Mouse (Mus musculus): ENCODE results near the gene Clic6.

The Clic6 gene

DNA sequence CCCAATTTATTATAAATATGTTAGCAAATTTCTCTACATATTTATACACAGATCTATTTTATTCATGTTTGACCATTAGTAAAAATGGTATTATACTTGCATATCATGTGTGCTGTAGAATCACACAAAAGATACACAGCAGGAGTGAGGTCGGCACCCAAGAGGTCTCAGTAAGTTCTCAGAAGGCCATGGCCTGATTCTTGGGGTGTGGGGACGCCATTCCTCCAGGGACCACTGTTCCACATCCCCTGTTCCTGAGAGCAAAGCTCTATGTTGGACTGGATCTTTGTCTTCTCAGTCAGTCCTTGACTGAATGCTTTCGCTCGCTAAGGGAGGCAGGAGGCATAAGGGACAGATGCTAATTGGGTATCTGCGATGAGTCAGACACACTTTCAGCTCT is at the start of gene Clic6:
Clic6 (plus strand) TSS at position 301 of the 400 bp plus-strand sequence.
- no peak for DNase-seq (ENCODE audit: low read depth)

DNA sequence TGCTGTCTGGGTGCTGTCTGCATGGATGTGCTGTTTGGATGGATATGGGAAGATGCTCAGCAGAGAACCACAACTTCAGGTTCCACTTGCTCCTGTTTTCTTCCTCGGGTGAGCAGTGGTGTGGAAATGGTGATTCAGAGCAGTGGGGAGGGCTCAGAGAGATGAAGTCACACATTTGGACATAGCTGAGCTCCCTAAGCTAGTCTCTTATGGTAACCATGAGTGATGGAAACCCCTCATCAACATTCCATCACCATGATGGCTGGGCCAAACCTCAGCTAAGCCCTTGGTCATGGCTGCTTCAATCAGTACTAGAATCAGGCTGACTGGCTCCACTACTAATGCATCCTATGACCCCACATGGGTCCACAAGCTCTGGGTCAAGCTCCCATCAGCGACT is 45.8 kb upstream of the Clic6 start:
- no peak for DNase-seq (ENCODE audit: low read depth)

- DNase-seq (ENCODE audit: low read depth), result no peak
Observed at GRCm38 (mm10) chr16:92440229-92440628, 45.3 kb upstream of the Clic6 start.

- DNase-seq (ENCODE audit: low read depth), result no peak
Observed at GRCm38 (mm10) chr16:92441203-92441602, 44.3 kb upstream of the Clic6 start.

- no peak for DNase-seq (ENCODE audit: low read depth)
Observed at GRCm38 (mm10) chr16:92442150-92442549, 43.4 kb upstream of the Clic6 start.

DNA sequence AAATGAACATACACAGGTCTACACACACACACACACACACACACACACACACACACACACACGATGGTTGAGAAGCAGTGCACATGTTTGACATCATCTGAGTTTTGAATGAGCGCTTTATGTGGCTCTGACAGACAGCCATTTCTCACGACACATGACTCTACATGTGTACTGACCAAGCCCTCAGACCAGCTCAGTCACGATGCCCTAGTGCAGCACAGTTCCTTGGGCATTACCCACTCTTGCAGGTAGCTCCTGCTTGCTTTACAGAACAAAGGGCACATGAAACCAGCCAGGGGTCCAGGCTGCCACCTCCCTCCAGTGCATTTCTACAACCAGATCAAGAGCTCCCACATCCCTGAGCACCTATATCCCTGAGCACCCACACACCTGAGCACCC is 42.6 kb upstream of the Clic6 start:
- no peak for DNase-seq (ENCODE audit: low read depth)

DNA sequence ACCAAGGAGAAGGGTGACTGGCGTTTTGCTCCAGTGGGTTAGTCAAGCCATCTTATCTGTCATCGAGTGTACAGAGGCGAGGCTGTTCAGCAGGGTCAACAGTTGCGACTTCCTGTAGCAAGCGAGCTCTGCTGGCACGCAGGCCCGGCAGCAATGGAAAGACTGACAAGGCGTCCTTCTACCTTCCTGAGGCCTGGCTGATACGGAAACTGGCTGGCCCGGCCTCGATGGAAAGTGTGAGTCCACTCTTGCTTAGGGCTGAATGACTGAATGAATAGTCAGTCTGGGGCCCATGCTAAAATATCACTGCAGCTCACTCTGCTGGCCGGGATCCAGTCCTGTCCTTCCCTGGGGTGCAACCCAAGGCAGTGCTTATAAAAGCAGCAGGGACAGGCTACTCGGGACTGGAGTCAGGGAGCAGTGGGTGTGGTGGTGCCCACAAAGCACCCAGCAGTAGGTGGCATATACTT is 41.9 kb upstream of the Clic6 start:
- no peak for DNase-seq (ENCODE audit: low read depth)

DNA sequence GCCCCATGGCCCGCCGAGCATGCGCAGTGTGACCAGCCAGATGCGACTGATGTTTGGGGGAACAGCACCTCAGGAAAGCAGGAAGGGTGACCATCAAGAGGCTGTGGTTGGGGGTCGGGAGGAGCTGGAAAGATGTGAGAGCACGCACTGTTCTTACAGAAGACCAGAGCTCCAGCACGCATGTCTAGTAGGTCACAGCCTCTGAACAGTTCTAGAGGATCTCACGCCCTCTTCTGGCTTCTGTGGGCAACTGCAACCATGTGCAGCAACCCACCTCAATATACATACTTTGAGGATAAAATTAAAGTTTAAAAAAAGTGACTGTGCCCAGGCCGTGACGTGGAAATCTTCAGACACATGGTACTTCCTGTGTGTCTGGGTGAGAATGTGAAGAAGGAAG is 40.2 kb upstream of the Clic6 start:
- DNase-seq (ENCODE audit: low read depth), result no peak

DNA sequence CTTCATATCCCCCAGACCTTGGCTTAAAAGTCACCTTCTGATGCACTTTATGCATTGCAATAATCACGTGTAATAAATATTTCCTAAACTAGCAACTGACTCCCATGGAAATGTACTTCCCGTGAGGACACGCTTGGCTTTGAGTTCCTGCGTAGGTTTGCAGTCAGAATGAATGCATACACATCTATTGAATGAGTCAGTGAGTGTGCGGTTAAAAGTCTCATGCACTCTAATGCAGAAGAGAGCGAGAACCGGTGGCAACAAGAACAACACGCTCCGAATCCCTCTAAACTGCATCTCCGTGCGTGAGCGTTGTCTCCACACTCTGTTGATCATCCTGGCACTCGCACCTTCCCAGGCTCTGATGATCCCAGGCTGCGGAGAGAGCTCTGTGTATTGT is 36.5 kb upstream of the Clic6 start:
- DNase-seq (ENCODE audit: low read depth), result no peak

DNA sequence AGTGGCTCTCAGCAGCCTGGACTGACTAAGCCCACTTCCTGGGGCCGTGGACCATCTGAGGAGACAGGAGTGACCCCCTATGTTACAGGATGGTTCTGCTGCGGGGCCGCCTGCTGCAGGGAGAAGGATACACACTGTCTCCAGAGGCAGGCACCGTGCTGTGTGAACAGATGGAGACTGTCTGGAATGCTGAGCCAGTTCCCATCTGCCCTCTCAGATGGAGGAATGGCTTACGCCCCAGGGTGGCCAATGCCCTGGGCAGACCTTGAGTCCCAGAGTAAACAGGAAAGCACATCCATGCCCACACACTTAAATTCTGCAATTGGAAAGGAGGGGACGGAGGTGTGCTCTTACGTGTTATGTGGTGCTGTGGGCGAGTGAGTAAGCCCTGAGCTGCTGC is 35.2 kb upstream of the Clic6 start:
- no peak for DNase-seq (ENCODE audit: low read depth)

DNA sequence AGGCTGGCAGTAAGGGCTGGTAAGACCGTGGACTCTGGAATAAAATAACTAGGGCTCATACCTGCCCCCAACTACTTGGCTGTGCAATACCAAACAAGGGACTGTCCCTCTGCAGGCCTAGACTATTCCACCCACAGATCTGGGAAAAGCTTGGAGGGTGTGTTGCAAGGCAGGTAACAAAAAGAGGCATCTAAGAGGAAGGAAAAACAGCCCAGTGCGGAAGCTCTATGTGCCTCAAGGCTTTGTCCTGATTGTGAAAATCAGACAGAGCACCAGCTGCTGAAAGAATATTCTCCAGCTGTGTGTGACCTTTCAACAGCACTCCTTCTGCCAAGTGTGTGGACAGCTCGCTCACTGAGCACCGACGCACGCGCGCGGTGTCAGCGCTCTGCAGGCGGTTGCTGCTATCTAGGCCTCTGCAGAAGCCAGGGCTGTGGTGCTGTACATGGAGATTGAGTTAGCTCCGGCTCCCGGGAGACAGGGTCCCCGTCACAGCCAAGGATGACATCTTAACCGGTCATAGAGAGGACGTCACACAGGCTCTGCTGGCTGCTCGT is 33.9 kb upstream of the Clic6 start:
- DNase-seq (ENCODE audit: low read depth), result no peak

GRCm38 (mm10) chr16:92452609-92453008 is 32.9 kb upstream of the Clic6 start:
- DNase-seq (ENCODE audit: low read depth), result no peak

DNA sequence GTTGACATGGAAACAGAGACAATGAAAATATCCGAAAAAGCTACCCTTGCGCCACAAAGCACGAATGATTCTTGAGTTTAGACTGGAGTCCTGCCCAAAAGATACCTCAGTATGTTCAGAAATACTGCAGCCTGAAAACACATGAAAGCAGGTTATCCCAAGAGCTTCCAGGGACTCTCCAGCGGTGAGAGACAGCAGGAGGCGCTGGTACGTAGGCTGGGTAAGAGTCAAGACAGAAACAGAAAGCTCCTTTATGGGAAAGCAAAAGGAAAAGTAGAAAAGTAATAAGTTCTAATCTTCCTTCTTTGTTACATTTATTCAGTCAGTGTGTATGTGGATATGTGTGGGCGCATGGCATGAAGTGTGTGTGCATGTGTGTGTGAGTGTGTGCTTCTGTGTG is 31.5 kb upstream of the Clic6 start:
- no peak for DNase-seq (ENCODE audit: low read depth)

DNA sequence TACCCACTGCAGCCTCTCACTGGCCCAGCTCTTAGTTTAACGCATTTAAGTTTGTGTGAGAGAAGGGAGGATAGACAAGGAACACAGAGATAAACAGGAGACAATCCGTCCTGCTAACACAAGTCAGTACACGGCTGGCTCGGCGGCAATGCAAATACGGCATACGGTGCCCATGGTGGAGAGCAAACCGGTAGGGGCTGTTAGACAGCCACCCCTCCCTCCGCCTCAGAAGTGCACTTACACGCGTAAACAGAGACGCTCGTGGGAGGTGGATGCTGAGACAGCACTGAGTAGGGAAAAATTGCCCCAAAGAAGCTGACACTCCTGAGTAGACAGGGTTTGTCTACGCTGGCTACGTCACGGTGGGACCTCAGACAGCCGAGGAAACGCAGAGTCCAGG is 31.0 kb upstream of the Clic6 start:
- DNase-seq (ENCODE audit: low read depth), result no peak

GRCm38 (mm10) chr16:92455488-92455887 is 30.0 kb upstream of the Clic6 start:
- DNase-seq (ENCODE audit: low read depth), result no peak

- DNase-seq (ENCODE audit: low read depth), result no peak
Observed at GRCm38 (mm10) chr16:92455969-92456368, 29.6 kb upstream of the Clic6 start.

DNA sequence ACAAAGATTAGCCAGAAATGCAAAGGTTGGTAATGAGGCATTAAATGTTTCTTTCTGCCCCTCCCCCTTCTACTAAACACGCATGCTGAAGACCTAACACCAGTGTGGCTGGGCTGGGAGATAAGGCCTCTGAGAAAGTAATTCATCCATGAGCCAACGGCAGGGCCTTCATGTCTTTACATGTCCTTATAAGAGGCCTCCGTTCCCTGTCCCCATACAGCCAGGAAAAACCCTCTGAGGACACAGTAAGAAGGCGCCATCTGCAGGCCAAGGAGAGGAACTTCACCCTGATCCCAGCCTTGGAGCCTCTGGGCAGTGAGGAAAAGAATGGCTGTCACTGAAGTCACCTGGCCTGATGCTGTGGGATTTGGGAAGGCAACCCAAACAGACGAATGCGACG is 27.9 kb upstream of the Clic6 start:
- no peak for DNase-seq (ENCODE audit: low read depth)

- no peak for DNase-seq (ENCODE audit: low read depth)
Observed at GRCm38 (mm10) chr16:92461412-92461811, 24.1 kb upstream of the Clic6 start.

- DNase-seq (ENCODE audit: low read depth), result no peak
Observed at GRCm38 (mm10) chr16:92464390-92464972, 21.1 kb upstream of the Clic6 start.

DNA sequence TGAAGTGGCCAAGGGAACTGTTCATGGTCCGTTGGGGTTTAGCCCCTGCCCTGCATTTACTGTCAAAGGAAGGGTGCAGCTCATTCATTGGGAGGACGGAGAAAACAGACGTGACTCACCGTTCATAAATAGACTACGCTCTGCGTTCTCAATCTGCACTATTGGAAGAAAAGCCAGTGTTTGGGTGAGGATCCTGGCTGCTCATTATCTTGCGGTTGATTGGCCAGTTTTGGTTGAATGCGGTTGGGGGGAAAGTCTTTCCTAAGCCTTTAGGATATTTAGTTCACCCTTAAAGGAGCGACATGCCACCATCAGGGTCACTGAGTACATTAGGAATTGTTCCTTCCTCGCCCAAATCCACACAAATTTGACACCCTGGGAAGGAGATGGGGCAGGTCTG is 20.3 kb upstream of the Clic6 start:
- DNase-seq (ENCODE audit: low read depth), result no peak

- DNase-seq (ENCODE audit: low read depth), result peak; percentile 97
Observed at GRCm38 (mm10) chr16:92465642-92466526, 19.7 kb upstream of the Clic6 start.

DNA sequence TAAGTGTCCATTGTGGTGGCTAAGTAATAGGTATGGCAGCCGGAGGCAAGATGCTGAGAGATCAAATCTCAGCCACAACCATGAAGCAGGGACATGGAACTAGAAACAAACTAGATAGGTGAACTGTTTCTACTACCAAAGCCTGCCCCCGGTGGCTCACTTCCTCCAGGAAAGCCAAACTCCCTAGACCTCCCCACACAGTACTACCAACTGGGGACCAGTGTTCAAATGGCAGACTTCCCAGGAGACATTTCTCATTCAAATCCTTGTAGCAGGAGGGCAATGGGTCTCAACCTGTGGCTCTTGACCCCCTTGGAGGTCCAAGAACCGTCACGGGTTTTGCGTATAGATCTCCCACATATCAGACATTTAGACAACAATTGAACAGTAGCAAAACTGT is 18.5 kb upstream of the Clic6 start:
- DNase-seq (ENCODE audit: low read depth), result no peak

DNA sequence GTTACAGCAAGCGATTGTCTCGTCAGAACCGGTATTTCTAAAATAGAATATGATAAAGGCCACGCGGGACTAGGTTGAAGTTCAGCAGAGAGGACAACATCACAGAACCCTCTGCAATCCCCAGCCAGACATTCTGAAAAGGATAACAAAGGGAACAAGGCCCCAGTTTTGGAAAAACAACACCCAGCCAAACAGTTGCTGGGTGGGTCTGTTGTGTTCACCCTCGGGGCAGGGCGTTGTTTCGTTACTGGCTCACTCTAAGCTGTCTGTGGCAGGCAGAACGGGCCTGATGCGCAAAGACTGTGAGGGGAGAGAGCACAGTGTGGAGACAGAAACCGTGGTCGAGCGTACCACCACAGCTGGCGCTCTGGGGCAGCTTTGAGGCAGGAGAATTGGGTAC is 17.1 kb upstream of the Clic6 start:
- DNase-seq (ENCODE audit: low read depth), result no peak
